Mouse (Mus musculus) liver, embryonic 14 days (tissue): ENCODE measurements around the gene Ip6k1. TPM values are rescaled to one million over a fixed set of nuclear protein-coding genes. Genes with fewer than 3 reads are reported as not detected.

Source experiments
- polyA plus RNA-seq: library from polyadenylated mRNA; depleted of rRNA; stranded (reverse); fragments of >200 nt; gene quantifications from 2 replicates; pipeline ENCODE4 v1.2.3, GENCODE M21; 2012; rRNA removed

The Ip6k1 gene
- 27.1 and 30.8 TPM in 2 replicates for polyA plus RNA-seq

DNA sequence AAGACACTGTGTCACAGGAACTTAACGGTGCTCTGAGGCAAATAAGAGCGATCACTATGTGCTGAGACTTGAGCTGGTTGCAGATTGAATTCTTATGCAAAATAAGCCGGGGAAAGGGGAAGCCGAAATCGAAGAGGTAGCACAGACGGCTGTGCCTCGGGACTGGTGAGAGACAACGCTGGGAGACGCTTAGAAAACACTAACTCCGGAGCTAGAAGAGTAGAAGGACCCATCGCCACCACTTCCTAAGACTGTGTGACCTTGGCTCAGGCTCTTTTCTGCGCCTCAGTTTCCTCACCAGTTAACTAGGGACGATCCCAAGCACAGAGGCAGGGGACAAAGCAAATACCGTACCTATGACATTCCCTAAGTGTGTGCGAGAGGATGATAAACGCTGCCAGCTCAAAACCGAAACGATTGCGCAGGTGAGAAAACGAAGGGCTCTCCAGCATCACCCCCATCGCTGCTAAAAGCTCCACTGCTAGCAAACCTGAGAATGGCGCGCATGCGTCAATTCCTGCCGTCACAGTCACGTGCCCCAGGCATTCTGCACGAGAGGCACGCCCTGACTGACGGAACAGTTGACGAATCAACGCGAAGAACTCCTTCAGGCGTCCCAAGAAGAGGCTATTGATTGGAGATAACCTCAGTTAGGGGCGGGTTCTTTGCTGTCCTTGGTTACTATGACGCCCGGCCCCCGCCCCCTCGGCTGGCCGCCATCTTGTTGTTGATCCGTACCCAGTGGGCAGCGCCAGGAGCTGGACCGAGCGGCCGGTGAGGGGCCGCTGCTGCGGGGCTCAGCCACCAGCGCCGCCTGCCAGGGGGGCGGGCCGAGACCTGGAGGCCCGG, at the start of gene Ip6k1:
Gene Ip6k1 (plus strand): TSS at position 580 of the 849 bp plus-strand sequence.

GRCm38 (mm10) chr9:107975399-107976386, 26.6 kb upstream of the Ip6k1 start, which contains the start of gene Uba7:
Uba7 (plus strand) TSS chr9:107975505.

DNA sequence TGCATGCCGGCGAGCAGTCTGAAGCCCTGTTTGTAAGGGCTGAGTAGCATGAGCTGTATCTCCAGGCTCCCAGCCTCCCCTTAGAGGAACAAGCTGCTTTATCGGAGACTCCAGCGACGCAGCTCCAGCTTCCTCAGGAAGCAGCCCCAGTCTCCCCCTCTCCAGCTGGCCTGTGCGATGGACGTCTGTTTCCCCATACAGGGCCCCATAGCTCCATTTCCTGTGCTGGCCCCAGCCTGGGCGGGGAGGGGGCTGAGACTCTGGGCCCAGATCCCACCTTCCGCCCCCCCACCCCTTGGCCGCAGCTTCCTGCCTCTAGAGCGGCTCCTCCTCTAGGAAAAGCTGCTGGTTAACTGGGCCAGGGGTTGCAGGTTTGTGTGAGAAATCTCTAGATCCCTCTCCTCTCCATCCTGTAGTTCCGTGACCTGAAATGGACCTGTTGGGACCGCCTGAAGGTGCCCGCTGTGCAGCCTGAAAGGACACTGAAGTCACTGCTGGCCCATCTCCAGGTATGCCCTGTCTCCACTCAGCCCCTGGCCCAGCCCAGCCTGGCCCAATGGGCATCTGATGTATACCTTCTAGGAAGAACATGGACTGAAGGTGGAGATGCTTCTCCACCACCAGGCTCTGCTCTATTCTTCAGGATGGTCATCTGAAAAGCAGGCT, 19.5 kb upstream of the Ip6k1 start, which contains the start of gene Gm20661:
Gene Gm20661 (plus strand): TSS at position 378 of the 666 bp plus-strand sequence.

DNA sequence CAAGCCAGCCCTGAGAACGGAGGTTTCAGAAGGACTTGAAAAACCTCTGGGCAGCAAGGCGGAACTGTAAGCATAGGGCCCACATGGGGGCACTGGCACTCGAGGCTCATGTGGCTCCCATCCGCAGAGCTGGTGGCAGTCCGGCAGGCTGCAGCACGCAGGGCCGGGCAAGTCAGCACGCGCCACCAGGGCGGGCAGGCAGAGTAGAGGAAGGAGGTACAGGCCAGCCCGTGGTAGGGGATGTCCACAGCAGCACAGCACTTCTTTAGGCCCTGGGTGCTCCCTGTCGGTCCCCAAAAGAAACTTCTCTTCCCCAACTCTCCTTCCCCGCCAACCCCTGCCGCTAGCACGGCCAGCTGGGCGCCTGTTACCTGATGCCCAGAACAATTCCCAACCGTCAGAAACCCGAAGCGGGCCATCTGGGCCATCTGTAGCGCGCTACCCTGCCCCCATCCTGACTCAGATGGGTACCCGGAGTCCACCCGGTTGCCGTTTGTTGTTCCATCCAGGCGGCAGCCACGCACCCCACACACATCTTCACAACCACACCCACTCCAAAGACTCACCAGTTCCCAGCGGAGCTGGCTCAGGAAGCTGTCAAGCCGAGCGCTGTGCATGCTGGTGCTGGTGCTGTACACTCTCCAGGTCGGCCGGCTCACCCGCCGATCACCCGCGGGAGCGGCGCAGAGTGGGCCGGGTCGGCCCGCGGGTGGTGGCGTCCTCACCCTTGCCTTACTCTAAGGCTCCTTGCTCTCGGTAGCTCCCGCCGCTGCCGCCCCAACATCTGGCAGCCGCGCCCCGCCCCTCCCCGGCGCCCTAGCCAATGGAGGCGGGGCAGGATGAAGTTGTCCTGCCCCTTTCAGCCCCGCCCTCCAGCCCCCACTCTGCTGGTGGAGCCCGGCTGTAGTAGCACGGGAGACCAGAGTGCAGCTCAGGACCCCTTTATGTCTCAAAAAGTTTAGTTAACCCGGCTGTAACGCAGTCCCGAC, 16.9 kb upstream of the Ip6k1 start, which contains the start of gene Inka1:
Gene Inka1 (minus strand): TSS at position 749 of the 989 bp plus-strand sequence.

GRCm38 (mm10) chr9:107992197-107992596, 10.1 kb upstream of the Ip6k1 start, which contains the start of gene Cdhr4:
Cdhr4 (plus strand) TSS chr9:107992497.

GRCm38 (mm10) chr9:107996049-107996448, 6.3 kb upstream of the Ip6k1 start, which contains the start of gene Gm20662:
Gm20662 (plus strand) TSS chr9:107996349.

GRCm38 (mm10) chr9:108049016-108049455, 46.7 kb downstream of the Ip6k1 start, which contains the start of gene Gmppb:
Gmppb (plus strand) TSS chr9:108049242.

DNA sequence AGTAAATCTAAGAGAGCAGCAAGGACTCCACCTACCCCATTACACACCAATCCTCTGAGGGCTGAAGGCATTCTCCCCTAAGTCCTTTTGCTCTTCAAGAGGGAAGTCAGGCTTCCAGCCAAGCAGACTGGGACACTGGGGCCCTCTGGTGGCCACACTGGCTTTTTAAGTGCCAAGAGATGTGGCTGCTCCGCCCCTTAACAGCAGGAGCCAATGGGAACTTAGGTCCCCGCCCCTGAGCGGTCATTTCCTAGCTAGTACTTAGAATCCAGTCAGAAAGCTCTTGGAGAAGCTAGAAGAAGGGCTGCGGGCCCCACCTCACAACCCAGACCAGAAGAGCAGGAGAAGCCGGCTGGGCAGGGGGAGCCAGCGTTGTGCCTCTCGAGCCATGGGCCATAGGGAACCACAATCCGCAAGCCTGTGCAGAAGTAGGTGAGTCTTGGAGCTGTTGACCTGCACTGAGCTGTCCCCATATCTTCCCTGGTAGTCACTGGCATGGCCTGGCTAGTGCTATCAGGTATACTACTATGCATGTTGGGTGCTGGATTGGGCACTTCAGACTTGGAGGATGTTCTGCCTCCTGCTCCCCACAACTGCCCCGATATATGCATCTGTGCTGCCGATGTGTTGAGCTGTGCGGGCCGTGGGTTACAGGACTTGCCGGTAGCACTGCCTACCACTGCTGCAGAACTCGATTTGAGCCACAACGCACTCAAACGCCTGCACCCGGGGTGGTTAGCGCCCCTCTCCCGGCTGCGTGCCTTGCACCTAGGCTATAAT, 50.8 kb downstream of the Ip6k1 start, which contains the start of gene Amigo3:
Gene Amigo3 (plus strand): TSS at position 275 of the 780 bp plus-strand sequence.

GRCm38 (mm10) chr9:108080168-108080567, 77.9 kb downstream of the Ip6k1 start, which contains the start of gene Mst1:
Mst1 (plus strand) TSS chr9:108080436.

DNA sequence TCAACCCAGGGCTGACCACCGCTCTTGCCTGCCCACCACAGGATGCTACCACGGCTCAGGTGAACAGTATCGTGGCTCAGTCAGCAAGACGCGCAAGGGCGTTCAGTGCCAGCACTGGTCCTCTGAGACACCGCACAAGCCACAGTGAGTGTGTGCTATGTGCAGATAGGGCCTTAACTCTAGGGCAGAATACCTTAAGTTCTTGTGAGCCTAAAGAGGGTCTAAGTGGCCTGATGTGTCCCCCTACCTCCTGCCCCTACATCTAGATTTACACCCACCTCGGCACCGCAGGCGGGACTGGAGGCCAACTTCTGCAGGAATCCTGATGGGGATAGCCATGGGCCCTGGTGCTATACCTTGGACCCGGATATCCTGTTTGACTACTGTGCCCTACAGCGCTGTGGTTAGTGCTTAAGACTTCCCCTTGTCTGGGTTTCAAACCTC, 80.7 kb downstream of the Ip6k1 start, which contains the start of gene Rnf123:
Gene Rnf123 (minus strand): TSS at position 359 of the 444 bp plus-strand sequence.

DNA sequence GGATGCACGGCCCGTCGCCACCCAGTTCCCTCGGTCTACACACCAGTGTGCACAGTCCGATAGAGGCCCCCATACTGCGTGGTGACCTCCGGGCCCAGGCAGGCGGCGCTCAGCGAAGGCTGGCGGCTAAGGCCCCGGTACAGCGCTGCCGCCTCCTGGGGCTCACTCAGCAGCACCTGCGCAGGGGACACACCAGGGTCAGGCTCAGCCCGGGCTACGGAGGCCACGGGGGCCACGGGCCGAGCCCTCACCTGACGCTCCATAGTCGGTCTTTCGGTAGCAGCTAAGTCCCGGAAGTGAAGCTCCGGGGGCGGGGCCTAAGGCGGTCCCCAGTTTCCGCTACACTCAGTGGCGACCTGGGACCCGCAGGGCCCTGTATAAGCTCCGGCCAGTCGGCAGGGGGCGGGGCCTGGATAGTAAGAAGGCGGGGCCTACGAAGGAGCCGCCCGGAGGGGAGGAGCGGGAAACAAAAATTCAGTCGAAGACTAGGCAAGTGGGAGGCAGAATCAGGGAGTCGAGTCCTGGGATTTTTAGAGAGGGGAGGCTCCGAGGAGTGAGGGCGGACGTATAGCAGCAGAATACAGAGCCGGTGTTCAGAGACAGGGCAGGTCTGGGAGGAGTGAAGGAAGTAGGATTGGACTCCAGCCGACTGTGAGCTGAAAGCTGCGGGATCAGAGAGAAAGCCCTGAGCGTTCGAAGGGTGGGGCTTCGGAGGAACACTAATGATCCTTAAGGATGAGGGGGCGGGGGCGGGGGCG, 92.1 kb downstream of the Ip6k1 start, which contains the start of gene Apeh:
Gene Apeh (minus strand): TSS at position 423 of the 758 bp plus-strand sequence.

Other genes with a start within 250 kb of the Ip6k1 start
- gene Rbm5, start 231.5 kb upstream of the Ip6k1 start, polyA plus RNA-seq = 38.0 and 39.9 TPM in 2 replicates
- gene Rbm6, start 129.3 kb upstream of the Ip6k1 start, polyA plus RNA-seq = 21.5 and 22.3 TPM in 2 replicates
- gene Mon1a, start 114.3 kb upstream of the Ip6k1 start, polyA plus RNA-seq = 3.8 and 3.9 TPM in 2 replicates
- gene Mst1r, start 95.6 kb upstream of the Ip6k1 start, polyA plus RNA-seq = 0.98 and 1.0 TPM in 2 replicates
- gene Actl11, start 74.0 kb upstream of the Ip6k1 start, polyA plus RNA-seq = not detected in 2 replicates
- gene Camkv, start 66.8 kb upstream of the Ip6k1 start, polyA plus RNA-seq = 0.10 and 0.13 TPM in 2 replicates
- 6.3 and 8.5 TPM in 2 replicates for gene Traip, start 52.4 kb upstream of the Ip6k1 start, polyA plus RNA-seq
- 73.2 and 97.2 TPM in 2 replicates for gene Uba7, start 27.0 kb upstream of the Ip6k1 start, polyA plus RNA-seq
- gene Gm20661, start 19.4 kb upstream of the Ip6k1 start, polyA plus RNA-seq = 0.65 and 0.71 TPM in 2 replicates
- 27.4 and 29.9 TPM in 2 replicates for gene Inka1, start 16.6 kb upstream of the Ip6k1 start, polyA plus RNA-seq
- gene Cdhr4, start 10.0 kb upstream of the Ip6k1 start, polyA plus RNA-seq = 2.4 and 3.3 TPM in 2 replicates
- 0.58 and 0.95 TPM in 2 replicates for gene Gm20662, start 6.2 kb upstream of the Ip6k1 start, polyA plus RNA-seq
- 8.2 and 9.5 TPM in 2 replicates for gene Gmppb, start 46.7 kb downstream of the Ip6k1 start, polyA plus RNA-seq
- gene Amigo3, start 50.7 kb downstream of the Ip6k1 start, polyA plus RNA-seq = 0.42 and 0.55 TPM in 2 replicates
- 17.8 and 19.6 TPM in 2 replicates for gene Mst1, start 77.9 kb downstream of the Ip6k1 start, polyA plus RNA-seq
- 105 and 129 TPM in 2 replicates for gene Rnf123, start 80.8 kb downstream of the Ip6k1 start, polyA plus RNA-seq
- gene Apeh, start 92.1 kb downstream of the Ip6k1 start, polyA plus RNA-seq = 116 and 139 TPM in 2 replicates
- gene Bsn, start 187.9 kb downstream of the Ip6k1 start, polyA plus RNA-seq = 0.86 and 0.89 TPM in 2 replicates